Mouse (Mus musculus): ENCODE measurements around the gene Bicdl2. TPM values are rescaled to one million over a fixed set of nuclear protein-coding genes. Genes with fewer than 3 reads are reported as not detected.
A peak's percentile ranks its signal among the peaks of the same experiment; 100 is the strongest.

Gene Bicdl2
- total RNA-seq (2017): not detected in 2 replicates

DNA sequence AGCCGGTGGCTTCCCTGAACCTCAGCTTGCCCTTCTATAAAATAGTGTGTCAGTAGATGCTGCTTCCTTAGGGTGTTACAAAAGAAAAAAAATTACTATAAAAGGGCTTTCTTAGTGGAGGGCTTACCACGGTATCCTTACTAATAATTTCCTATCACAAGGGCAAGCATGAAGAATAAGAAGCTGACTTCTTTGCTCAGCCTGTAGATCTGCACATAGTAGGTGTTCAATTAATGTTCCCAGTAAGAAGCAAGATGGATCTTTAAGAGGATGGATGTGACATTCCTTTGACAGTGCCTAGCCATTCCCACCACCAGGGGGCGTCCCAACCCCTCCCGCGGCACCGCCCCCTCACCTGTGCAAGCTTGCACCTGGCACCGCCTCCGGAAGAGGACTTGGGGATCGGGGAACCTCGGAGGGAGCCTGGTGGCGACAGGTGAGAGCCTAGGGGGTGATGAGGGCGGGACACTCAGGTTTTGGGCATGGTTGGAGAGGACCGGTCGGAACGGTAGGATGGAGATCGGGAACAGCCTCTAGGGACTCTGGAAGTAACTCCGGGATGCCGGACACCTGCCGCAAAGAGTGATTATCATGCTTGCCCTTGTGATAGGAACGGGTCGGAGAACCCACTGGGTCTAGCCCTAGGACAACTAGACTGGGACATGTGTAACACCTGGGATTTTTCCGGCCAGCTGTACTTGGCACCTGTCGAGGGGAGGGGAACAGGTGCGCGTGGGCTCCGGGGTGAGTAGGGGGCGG, at the start of gene Bicdl2:
Bicdl2 (plus strand) TSS at position 390 of the 759 bp plus-strand sequence.
- no peak; a peak in 1 of 4 replicates for ATAC-seq (replicated peaks in 1 of 2; ENCODE audit: insufficient read depth in 1 of 2, low FRiP score in 2 of 2, low TSS enrichment in 1 of 2, low read depth in 1 of 2, poor library complexity in 2 of 2, severe bottlenecking in 2 of 2)

DNA sequence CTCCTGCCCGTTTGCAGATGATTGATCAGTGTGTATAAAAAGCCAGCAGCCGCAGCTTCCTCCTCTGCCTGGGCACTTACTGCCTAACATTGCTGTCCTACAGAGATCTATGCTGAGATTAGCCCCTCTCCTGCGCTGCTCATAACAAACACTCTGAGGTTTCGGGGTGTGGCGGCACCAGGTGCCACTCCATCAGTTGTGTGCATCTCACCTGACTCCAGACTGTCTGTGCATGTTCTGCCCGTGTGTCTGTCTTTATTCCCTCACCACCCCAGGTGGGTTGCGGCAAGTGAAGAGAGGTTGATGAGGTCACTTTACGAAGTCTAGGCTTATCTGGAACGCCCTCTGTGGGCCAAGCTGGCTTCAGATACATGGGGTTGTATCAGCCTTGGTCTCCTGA, 43.2 kb upstream of the Bicdl2 start:
- ATAC-seq (replicated peaks in 1 of 2; ENCODE audit: insufficient read depth in 1 of 2, low FRiP score in 2 of 2, low TSS enrichment in 1 of 2, low read depth in 1 of 2, poor library complexity in 2 of 2, severe bottlenecking in 2 of 2): peak; percentile 93

DNA sequence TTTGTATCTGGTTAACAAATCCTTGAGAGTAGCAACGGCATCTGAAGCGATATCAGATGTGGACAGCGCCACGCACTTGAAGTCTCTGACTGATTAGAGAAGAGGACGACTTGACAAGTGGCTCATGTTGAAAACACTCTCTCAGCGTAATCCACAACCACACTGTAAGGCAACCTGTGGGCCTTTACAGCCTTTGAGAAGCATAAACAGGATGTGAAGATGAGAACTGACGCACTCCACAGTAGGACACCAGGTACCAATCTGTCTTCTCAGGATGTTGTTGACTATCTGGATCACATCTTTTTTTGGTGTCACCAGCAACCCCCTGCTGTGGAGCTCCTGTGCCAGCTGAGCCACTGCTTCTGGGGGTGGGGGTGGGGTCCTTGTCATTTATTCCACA, 40.0 kb upstream of the Bicdl2 start:
- no peak for ATAC-seq (replicated peaks in 1 of 2; ENCODE audit: insufficient read depth in 1 of 2, low FRiP score in 2 of 2, low TSS enrichment in 1 of 2, low read depth in 1 of 2, poor library complexity in 2 of 2, severe bottlenecking in 2 of 2)

DNA sequence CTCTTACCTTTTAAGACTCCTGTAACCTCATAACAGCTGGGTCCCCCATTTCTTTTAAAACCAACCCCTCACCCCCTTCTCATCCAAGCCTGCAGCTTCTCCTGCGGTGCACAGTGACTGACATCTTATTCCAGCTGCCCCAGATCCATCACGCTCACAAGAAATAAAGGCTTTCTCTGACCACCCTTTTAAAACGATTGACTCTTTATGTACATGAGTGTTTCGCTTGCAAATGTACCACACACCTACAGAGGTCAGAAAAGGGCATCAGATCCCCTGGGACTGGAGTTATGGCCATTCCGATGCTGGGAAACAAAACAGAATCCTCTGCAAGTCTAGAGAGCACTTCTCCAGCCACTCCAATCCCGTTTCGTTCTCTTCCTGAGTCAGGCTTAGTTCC, 32.5 kb upstream of the Bicdl2 start:
- no peak for ATAC-seq (replicated peaks in 1 of 2; ENCODE audit: insufficient read depth in 1 of 2, low FRiP score in 2 of 2, low TSS enrichment in 1 of 2, low read depth in 1 of 2, poor library complexity in 2 of 2, severe bottlenecking in 2 of 2)

DNA sequence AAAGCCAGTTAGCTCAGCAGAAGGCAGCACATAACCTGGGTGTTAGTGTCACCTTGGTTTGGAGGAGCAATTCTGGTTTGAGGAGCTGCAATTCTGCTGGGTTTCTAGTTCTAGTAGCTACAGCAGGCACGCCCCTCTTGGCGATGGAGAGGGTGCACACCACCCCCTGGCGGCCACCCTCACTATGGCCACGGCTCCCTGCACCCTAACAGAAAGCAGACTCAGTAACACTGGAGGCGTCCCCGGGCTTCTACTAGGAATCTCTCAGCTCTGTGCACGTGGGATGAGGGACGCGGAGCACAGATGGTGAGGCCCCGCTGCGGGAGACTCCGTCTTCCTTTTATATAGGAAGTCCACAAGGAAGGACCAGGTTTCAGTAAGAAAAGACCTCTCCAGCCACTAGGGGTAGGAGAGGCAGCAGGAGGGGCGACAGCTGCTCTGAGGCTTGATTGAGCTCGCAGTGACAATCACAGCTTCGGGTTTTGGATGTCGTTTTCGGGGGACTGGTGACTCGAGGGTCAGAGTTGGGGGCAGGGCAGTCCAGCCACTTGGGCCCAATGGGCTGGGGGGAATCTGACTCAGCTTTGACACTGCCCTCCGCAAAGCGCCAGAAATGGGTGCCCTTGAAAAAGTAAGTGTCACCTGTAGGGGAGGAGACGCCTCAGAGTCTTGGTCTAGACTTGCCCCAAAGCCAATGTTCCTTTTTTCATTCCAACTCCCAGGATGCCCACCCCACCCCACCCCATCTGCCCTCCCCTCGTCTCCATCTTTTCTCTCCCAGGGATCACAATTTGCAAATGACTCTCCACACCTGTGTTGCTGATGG, 29.9 kb upstream of the Bicdl2 start:
- ATAC-seq (replicated peaks in 1 of 2; ENCODE audit: insufficient read depth in 1 of 2, low FRiP score in 2 of 2, low TSS enrichment in 1 of 2, low read depth in 1 of 2, poor library complexity in 2 of 2, severe bottlenecking in 2 of 2): peak; percentile 97 to 98

DNA sequence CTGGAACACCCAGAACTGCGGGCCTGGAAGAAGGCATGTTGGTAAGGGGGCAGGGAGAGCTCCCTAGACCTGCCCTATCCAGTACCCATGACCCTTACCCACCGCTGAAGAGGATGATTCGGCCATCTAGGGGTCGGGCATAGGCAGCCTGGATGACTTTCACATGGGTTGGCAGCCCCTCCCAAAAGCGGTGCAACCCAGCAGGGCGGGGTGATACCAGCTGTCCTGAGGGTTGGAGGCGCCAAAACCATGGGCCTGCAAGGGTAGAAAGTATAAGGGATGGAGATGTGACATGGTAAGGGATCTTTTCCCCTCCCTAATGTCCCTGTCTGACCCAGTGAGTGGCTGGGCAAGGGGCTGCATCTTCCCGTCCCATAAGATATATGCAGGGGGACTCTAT, 29.1 kb upstream of the Bicdl2 start:
- ATAC-seq (replicated peaks in 1 of 2; ENCODE audit: insufficient read depth in 1 of 2, low FRiP score in 2 of 2, low TSS enrichment in 1 of 2, low read depth in 1 of 2, poor library complexity in 2 of 2, severe bottlenecking in 2 of 2): no peak

DNA sequence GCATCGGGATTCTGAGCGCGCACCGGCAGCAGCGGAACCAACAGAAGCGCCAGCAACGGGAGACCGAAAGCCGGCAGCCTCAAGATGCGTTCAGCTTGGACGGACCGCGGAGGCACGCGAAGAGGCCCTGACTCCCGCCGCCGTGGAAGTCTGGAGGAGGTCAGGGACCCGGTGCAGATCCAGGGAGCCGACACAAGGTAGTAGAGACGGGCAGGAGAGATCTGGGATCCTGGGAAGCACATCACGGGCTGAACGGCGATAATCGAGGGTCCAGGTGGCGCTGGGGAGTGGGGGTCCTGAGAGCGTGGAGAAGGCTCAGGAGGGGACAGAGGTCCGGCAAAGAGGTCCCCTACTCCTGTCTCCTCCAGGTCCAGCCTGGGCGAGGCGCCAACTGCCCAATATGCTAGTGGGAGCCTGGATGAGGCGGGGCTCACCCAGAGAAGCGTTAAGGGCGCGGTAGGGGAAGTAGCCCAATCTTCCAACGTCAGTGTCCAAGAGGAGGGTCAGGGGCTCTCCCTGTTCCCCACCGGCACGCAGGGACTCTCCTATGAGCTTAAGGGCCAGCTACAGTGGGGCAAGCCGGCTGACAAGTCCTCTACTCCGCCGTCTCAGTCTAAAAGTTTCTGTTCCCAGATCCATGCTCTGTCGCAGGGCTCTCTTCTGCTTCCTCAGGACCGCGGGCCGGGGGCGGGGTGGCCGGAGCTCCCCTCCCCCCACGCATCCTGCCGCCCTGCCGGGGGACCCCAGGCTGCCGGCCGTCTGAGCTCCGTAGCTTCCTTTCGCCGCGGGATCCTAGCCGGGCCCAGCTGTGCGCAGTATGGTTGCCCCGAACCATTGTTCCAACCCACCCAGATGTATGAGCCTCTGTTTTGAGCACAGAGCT, 15.5 kb upstream of the Bicdl2 start, which contains the start of gene Mmp25:
Mmp25 (minus strand) TSS at position 665 of the 883 bp plus-strand sequence.
- peak; percentile 63 to 67 for ATAC-seq (replicated peaks in 1 of 2; ENCODE audit: insufficient read depth in 1 of 2, low FRiP score in 2 of 2, low TSS enrichment in 1 of 2, low read depth in 1 of 2, poor library complexity in 2 of 2, severe bottlenecking in 2 of 2)

DNA sequence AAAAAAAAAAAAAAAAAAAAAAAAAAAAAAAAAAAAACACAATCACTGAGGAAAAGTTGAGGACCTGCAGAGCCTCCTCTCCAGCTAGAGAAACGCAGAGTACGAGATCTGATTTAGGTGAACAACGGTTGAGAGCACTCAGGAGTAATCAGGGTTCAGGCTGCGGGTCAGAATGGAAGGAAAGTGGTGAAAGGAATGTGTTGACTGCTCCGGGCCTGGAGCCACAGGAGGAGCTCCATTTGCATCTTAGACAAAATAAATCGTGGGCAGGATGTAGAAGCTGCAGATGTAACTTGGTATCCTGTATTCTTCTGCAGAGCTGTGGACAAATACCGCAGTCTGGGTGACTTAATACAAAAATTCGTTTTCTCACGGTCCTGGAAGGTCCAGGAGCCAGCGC, 14.4 kb upstream of the Bicdl2 start:
- ATAC-seq (replicated peaks in 1 of 2; ENCODE audit: insufficient read depth in 1 of 2, low FRiP score in 2 of 2, low TSS enrichment in 1 of 2, low read depth in 1 of 2, poor library complexity in 2 of 2, severe bottlenecking in 2 of 2): no peak

DNA sequence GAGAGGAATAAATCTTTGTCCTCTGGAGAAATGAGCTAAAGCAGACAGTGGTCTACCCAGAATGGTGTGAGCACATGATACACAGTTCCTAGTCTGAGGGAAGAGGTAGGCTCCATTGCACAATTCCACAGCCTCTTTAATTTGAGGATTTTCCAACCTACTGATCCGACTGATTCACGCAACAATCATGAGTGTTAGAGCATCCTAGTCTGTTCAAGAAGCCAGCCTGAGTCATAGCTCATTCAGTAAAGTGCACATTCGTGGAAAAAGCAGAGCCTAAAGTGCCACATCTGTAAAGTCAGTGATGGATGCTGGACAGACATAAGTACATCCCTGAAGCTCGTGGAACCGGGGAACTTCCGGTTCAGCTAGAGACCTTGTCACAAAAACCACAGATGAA, 8.9 kb upstream of the Bicdl2 start:
- ATAC-seq (replicated peaks in 1 of 2; ENCODE audit: insufficient read depth in 1 of 2, low FRiP score in 2 of 2, low TSS enrichment in 1 of 2, low read depth in 1 of 2, poor library complexity in 2 of 2, severe bottlenecking in 2 of 2): no peak

DNA sequence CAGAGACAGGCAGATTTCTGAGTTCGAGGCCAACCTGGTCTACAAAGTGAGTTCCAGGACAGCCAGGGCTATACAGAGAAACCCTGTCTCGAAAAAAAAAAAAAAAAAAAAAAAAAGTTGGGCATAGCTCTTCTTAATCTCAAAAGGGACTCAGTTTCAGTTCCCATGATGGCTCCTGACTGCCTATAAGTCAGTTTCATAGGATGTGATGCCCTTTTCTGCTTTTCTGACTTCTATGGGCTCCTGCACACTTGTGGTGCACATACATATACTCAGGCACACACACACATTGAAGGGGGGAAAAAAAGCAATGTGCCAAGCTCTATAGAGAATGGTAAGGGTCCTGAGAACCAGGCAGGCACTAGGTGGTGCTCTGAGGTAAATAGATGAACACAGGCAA, 7.0 kb upstream of the Bicdl2 start:
- ATAC-seq (replicated peaks in 1 of 2; ENCODE audit: insufficient read depth in 1 of 2, low FRiP score in 2 of 2, low TSS enrichment in 1 of 2, low read depth in 1 of 2, poor library complexity in 2 of 2, severe bottlenecking in 2 of 2): no peak

DNA sequence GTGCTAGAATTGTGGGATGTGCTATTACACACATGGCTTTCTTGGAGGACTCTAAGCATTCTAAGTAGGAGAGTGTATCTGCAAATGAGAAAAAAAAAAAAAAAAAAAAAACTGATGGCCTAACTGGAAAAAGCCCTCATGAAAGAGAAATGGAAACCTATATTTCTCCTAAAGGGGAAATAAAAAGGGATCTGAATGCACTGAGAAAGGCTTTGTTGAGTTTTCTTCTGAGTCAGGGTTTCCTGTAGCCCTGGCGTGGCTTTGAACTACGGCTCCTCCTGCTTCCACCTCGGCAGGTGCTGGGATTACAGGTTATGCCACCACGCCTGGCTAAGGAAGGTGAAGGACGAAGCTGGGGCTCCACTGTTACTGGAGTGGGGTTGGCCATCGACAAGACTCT, 6.3 kb upstream of the Bicdl2 start:
- ATAC-seq (replicated peaks in 1 of 2; ENCODE audit: insufficient read depth in 1 of 2, low FRiP score in 2 of 2, low TSS enrichment in 1 of 2, low read depth in 1 of 2, poor library complexity in 2 of 2, severe bottlenecking in 2 of 2): peak in 1 of 2 experiments; percentile 26; a peak in 1 of 4 replicates

DNA sequence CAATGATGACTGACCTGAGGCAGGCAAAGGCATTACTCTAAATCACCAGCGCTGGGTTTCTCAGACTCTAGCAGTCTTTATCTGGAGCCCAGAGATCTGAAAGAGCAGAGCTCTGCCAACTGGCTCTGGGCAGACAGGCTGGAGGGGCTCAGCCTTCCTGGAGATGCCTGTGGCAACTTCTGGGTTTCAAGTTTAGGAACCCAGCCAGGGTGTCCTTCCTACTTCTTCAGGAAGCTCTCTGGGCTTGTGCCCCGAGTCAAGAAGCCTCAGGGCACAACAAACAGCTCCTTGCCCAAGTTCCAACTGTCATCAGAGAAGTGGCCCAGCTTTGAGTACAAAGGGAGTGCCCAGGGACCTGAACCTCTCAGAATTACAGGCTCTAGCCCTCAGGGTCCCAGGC, 5.9 kb upstream of the Bicdl2 start:
- peak; percentile 46 to 47 for ATAC-seq (replicated peaks in 1 of 2; ENCODE audit: insufficient read depth in 1 of 2, low FRiP score in 2 of 2, low TSS enrichment in 1 of 2, low read depth in 1 of 2, poor library complexity in 2 of 2, severe bottlenecking in 2 of 2)

DNA sequence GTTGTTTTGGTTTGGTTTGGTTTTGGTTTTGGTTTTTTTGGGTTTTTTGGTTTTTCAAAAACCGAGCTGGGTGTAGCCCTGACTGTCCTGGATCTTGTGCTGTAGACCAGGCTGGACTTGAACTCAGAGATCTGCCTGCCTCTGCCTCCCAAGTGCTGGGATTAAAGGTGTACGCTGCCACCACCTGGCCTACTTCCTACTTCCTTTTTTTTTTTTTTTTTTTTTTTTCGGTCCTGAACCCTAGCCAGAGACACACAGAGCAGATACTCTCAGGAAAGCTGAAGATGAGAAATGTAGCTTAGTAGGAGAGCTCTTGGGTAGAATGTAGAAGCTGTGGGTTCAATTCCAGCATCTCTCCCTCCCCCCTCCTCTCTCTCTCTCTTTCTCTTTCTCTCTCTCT, 1.9 kb upstream of the Bicdl2 start:
- no peak for ATAC-seq (replicated peaks in 1 of 2; ENCODE audit: insufficient read depth in 1 of 2, low FRiP score in 2 of 2, low TSS enrichment in 1 of 2, low read depth in 1 of 2, poor library complexity in 2 of 2, severe bottlenecking in 2 of 2)

DNA sequence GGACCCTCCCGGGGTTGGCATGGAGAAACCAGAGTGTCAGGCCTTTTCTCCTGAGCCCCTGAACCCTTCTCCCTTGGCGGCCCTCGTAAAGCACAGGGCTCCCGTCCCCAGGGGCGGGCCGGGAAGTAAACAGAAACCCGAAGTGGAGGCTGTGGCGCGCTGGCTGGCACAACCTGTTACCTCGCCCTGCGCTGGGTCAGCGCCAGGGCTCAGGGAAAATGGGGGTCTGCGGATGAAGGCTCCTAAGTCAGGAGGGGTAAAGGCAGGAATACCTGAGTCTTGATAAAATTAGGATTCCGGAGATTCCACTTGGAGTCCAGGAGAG, 532 bp downstream of the Bicdl2 start:
- ATAC-seq (replicated peaks in 1 of 2; ENCODE audit: insufficient read depth in 1 of 2, low FRiP score in 2 of 2, low TSS enrichment in 1 of 2, low read depth in 1 of 2, poor library complexity in 2 of 2, severe bottlenecking in 2 of 2): peak; percentile 30 to 60; a peak in 2 of 4 replicates

DNA sequence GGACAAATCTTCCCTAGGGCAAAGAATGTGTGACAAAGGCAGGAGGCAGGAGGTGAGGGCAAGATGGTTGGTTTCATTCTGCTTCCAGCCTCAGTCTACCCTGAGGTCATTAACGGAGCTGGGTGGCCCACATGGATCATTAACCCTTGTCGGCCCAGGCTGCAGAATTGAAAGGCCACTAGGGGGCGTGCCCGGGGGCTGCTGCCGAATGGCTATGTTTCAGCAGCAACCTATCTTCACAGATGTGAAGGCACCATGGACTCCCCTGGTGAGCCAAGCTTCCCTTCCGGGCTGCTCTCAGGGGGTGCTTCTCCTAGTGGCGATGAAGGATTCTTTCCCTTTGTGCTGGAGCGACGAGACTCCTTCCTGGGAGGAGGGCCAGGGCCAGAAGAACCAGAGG, 1.2 kb downstream of the Bicdl2 start:
- ATAC-seq (replicated peaks in 1 of 2; ENCODE audit: insufficient read depth in 1 of 2, low FRiP score in 2 of 2, low TSS enrichment in 1 of 2, low read depth in 1 of 2, poor library complexity in 2 of 2, severe bottlenecking in 2 of 2): peak in 1 of 2 experiments; percentile 31; a peak in 1 of 4 replicates

DNA sequence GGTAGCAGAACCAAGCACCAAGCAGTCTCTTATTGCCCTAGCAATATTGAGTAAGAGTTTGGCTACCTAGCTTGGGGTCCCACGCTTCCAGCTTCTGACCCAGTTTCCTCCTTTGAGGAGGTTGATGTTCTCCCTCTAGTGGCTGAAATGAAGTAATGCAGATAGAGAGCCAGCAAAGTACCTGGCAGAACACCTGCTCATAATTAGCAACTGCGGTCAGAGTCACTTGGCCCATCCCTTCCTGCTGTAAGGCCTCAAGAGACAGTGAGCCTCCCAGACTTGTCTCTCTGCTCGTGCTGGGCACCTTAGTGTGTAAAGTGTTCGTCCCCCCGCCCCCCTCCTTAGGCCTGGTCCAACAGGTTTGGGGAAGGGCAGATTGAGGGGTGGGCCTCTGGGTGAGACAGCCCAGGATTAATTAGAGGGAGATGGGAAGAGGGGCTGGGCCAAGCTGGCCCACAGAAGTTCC, 4.3 kb downstream of the Bicdl2 start:
- peak; percentile 38 to 44; a peak in 2 of 4 replicates for ATAC-seq (replicated peaks in 1 of 2; ENCODE audit: insufficient read depth in 1 of 2, low FRiP score in 2 of 2, low TSS enrichment in 1 of 2, low read depth in 1 of 2, poor library complexity in 2 of 2, severe bottlenecking in 2 of 2)

DNA sequence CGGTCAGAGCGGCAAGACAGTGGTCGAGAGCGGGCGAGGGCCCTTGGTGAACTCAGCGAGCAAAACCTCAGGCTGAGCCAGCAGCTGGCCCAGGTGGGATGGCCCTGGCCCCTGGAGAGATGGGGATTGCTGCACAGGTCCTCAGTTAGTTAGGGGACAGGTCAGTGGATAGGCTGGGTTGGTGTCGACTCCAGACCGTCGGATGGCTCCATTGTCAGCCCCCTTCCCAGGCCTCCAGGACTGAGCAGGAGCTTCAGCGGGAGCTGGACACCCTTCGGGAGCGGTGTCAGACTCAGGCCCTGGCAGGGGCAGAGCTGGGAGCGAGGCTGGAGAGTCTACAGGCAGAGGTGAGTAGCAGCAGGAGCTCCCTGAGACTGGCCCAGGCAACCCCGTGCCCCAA, 5.2 kb downstream of the Bicdl2 start:
- no peak for ATAC-seq (replicated peaks in 1 of 2; ENCODE audit: insufficient read depth in 1 of 2, low FRiP score in 2 of 2, low TSS enrichment in 1 of 2, low read depth in 1 of 2, poor library complexity in 2 of 2, severe bottlenecking in 2 of 2)
